Mouse (Mus musculus) embryonic fibroblast, embryonic 13.5 days (primary cell): Measurements from ENCODE around the gene Fut8. TPM values are rescaled to one million over a fixed set of nuclear protein-coding genes. Genes with fewer than 3 reads are reported as not detected.

ENCODE experiments used
- H3K27ac ChIP-seq: 2 replicates; pipeline ENCODE4 v1.5.1; 2012; ENCODE audit warnings: low read length, control low read depth, inconsistent platforms; ENCODE audit not compliant: insufficient read depth
- H3K4me1 ChIP-seq: 2 replicates; pipeline ENCODE4 v1.6.1; 2011; ENCODE audit warnings: low read length; ENCODE audit not compliant: control insufficient read depth, insufficient read depth
- H3K4me3 ChIP-seq: 2 replicates; pipeline ENCODE4 v1.5.1; 2011; ENCODE audit warnings: mild to moderate bottlenecking, control low read depth, low read length; ENCODE audit not compliant: insufficient read depth
- CTCF ChIP-seq: IDR thresholded peaks from 2 replicates; pipeline ENCODE4 v1.5.1; 2011; ENCODE audit warnings: mild to moderate bottlenecking, control low read depth, low read length, moderate library complexity, borderline replicate concordance; ENCODE audit not compliant: insufficient read depth
- POLR2A ChIP-seq: IDR thresholded peaks from 2 replicates; pipeline ENCODE4 v1.6.1; 2011; ENCODE audit warnings: low read depth, mild to moderate bottlenecking, control low read depth, low read length, moderate library complexity
- polyA plus RNA-seq: library from polyadenylated mRNA; stranded (reverse); fragments of >200 nt; gene quantifications from 2 replicates; pipeline ENCODE4 v1.2.4, GENCODE M21; 2011; ENCODE audit warnings: low read depth; ENCODE audit not compliant: missing spikeins, insufficient read length

Gene Fut8
- polyA plus RNA-seq, 1 experiment: 38.2 TPM

- TF ChIP-seq POLR2A: no peak
- no peak for TF ChIP-seq CTCF
- no peak overlapping the region for H3K4me3 ChIP-seq
Measured at GRCm38 (mm10) chr12:77201461-77202143, 36.3 kb upstream of the Fut8 start.

GRCm38 (mm10) chr12:77203136-77203535 is 34.8 kb upstream of the Fut8 start:
- no peak overlapping the region for H3K27ac ChIP-seq
- TF ChIP-seq CTCF: no peak
- TF ChIP-seq POLR2A: no peak
- no peaks in the 10 kb centered on the region for H3K4me1 ChIP-seq
- no peak overlapping the region for H3K4me3 ChIP-seq

More at GRCm38 (mm10) chr12:77201461-77202143, 36.3 kb upstream of the Fut8 start:
- no peaks in the 10 kb centered on the region for H3K4me1 ChIP-seq
- no peak overlapping the region for H3K27ac ChIP-seq

GRCm38 (mm10) chr12:77206852-77207251 is 31.1 kb upstream of the Fut8 start:
- TF ChIP-seq CTCF (no peak), POLR2A (no peak)
- Histone ChIP-seq H3K27ac (no peak overlapping the region), H3K4me1 (no peaks in the 10 kb centered on the region; the same call in 1 of the 2 replicates), H3K4me3 (no peak overlapping the region)

GRCm38 (mm10) chr12:77208056-77208455 is 29.9 kb upstream of the Fut8 start:
- Histone ChIP-seq H3K4me3 (no peak overlapping the region), H3K27ac (no peak overlapping the region), H3K4me1 (no peaks in the 10 kb centered on the region; the same call in 1 of the 2 replicates)
- no peak for TF ChIP-seq CTCF
- TF ChIP-seq POLR2A: no peak

- Histone ChIP-seq H3K4me1 (no peaks in the 10 kb centered on the region; the same call in 1 of the 2 replicates), H3K4me3 (no peak overlapping the region), H3K27ac (no peak overlapping the region)
- TF ChIP-seq POLR2A: no peak
- no peak for TF ChIP-seq CTCF
Measured at GRCm38 (mm10) chr12:77208576-77209180, 29.2 kb upstream of the Fut8 start.

GRCm38 (mm10) chr12:77211695-77212208 is 26.2 kb upstream of the Fut8 start:
- TF ChIP-seq POLR2A (no peak), CTCF (no peak)
- no peak overlapping the region for H3K4me3 ChIP-seq
- no peaks in the 10 kb centered on the region; the same call in 1 of the 2 replicates for H3K4me1 ChIP-seq
- H3K27ac ChIP-seq: no peak overlapping the region

- TF ChIP-seq POLR2A (no peak), CTCF (no peak)
- Histone ChIP-seq H3K4me1 (no peaks in the 10 kb centered on the region; the same call in 1 of the 2 replicates), H3K4me3 (no peak overlapping the region), H3K27ac (no peak overlapping the region)
Measured at GRCm38 (mm10) chr12:77213896-77214564, 23.9 kb upstream of the Fut8 start.

GRCm38 (mm10) chr12:77214565-77214909 is 23.4 kb upstream of the Fut8 start:
- TF ChIP-seq POLR2A: no peak
- no peak for TF ChIP-seq CTCF
- Histone ChIP-seq H3K4me3 (no peak overlapping the region), H3K27ac (no peak overlapping the region), H3K4me1 (no peaks in the 10 kb centered on the region; the same call in 1 of the 2 replicates)

GRCm38 (mm10) chr12:77216511-77217192 is 21.3 kb upstream of the Fut8 start:
- no peak overlapping the region for H3K4me3 ChIP-seq

GRCm38 (mm10) chr12:77220616-77221015 is 17.3 kb upstream of the Fut8 start:
- H3K4me3 ChIP-seq: no peak overlapping the region
- no peak overlapping the region for H3K27ac ChIP-seq
- peaks cover 6% of the 10 kb centered on the region for H3K4me1 ChIP-seq
- TF ChIP-seq POLR2A (no peak), CTCF (no peak)

More at GRCm38 (mm10) chr12:77216511-77217192, 21.3 kb upstream of the Fut8 start:
- no peaks in the 10 kb centered on the region; the same call in 1 of the 2 replicates for H3K4me1 ChIP-seq
- peak overlapping the region; percentile 31; the same call in 1 of the 2 replicates for H3K27ac ChIP-seq
- TF ChIP-seq POLR2A: no peak
- TF ChIP-seq CTCF: no peak
